Mouse (Mus musculus) bone marrow macrophage, adult 2 months (primary cell): ENCODE results near the gene Chrne. TPM values are rescaled to one million over a fixed set of nuclear protein-coding genes. Genes with fewer than 3 reads are reported as not detected.

ENCODE experiments used
- H3K27ac ChIP-seq: 2 replicates; pipeline ENCODE4 v1.5.1; 2012; ENCODE audit warnings: low read depth, low read length; ENCODE audit not compliant: insufficient read depth
- H3K4me1 ChIP-seq: 2 replicates; pipeline ENCODE4 v1.6.1; 2012; ENCODE audit warnings: low read length; ENCODE audit not compliant: control insufficient read depth, insufficient read depth
- H3K4me3 ChIP-seq: 2 replicates; pipeline ENCODE4 v1.5.1; 2012; ENCODE audit warnings: mild to moderate bottlenecking, low read length, moderate library complexity; ENCODE audit not compliant: insufficient read depth
- CTCF ChIP-seq: IDR thresholded peaks from 2 replicates; pipeline ENCODE4 v1.5.1; 2012; ENCODE audit warnings: low read depth, mild to moderate bottlenecking, low read length, moderate library complexity
- POLR2A ChIP-seq: IDR thresholded peaks from 2 replicates; pipeline ENCODE4 v1.6.1; 2012; ENCODE audit warnings: mild to moderate bottlenecking, low read depth, low read length, borderline replicate concordance
- polyA plus RNA-seq: library from polyadenylated mRNA; stranded (reverse); fragments of >200 nt; gene quantifications from 2 replicates; pipeline ENCODE4 v1.2.4, GENCODE M21; 2012; ENCODE audit not compliant: missing spikeins, insufficient read depth, insufficient read length

The Chrne gene
- polyA plus RNA-seq, 1 experiment, result not detected

GRCm38 (mm10) chr11:70652884-70653344 is 33.9 kb upstream of the Chrne start:
- Histone ChIP-seq H3K4me3 (peak overlapping the region; percentile 100), H3K4me1 (peaks cover 34% of the 10 kb centered on the region), H3K27ac (peak overlapping the region; percentile 99)
- TF ChIP-seq CTCF (no peak), POLR2A (no peak)

DNA sequence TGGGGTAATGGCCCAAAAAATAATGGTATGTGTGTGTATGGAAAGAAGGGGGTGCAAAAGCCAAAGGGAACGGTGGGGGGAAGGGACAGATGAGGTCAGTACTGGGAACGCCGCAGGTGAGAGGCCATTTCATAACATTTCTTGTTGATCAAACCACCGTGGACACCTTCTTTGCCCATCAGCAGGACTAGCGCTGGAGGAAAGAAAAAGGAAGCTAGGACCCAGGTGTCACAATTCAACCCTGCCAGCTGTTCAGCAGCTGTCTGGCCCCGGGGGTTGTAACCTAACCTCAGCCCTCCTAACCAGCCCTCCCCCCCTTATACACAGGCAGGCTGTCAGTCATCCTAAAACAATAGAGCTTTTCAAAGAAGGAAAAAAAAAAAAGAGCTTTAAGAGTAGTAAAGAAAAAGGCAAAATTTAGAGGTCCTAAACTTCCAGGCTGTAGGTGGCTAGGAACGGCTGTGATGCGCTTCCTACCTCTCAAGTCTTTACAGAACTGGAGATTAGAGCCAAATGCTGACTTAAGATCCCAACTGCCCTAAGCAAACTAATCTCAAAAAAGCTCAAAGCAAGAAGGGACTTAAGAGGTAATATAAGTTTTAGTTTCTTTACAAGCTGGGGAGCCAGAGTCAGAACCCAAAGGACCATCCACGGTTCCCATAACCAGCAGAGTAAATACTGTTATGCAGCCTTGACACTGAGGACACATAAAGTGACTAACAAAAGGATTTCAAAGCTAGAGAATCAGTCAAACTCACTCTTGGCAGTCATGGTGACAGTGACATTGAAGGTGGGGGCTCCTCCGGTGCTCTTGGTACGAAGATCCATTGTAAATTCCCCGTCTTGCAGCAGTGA is 33.2 kb upstream of the Chrne start:
- peaks cover 27% of the 10 kb centered on the region for H3K4me1 ChIP-seq
- TF ChIP-seq POLR2A (no peak), CTCF (no peak)
- H3K27ac ChIP-seq, result peak overlapping the region; percentile 99
- peak overlapping the region; percentile 100 for H3K4me3 ChIP-seq

- H3K27ac ChIP-seq, result peak overlapping the region; percentile 99
- TF ChIP-seq POLR2A, result no peak
- no peak for TF ChIP-seq CTCF
- H3K4me3 ChIP-seq, result peak overlapping the region; percentile 100
- peaks cover 20% of the 10 kb centered on the region for H3K4me1 ChIP-seq
These were observed 32.4 kb upstream of the Chrne start for GRCm38 (mm10) chr11:70651391-70651790.

GRCm38 (mm10) chr11:70650322-70651175 is 31.5 kb upstream of the Chrne start:
- Histone ChIP-seq H3K27ac (peak overlapping the region; percentile 30), H3K4me3 (peak overlapping the region; percentile 31), H3K4me1 (peaks cover 24% of the 10 kb centered on the region)
- TF ChIP-seq POLR2A (no peak), CTCF (no peak)

GRCm38 (mm10) chr11:70649185-70649734 is 30.2 kb upstream of the Chrne start:
- no peak for TF ChIP-seq POLR2A
- TF ChIP-seq CTCF, result no peak
- no peak overlapping the region for H3K27ac ChIP-seq
- H3K4me1 ChIP-seq, result peaks cover 28% of the 10 kb centered on the region
- peak overlapping the region; percentile 92 for H3K4me3 ChIP-seq

GRCm38 (mm10) chr11:70648512-70648911 is 29.5 kb upstream of the Chrne start:
- Histone ChIP-seq H3K27ac (peak overlapping the region; percentile 97; the same call in 1 of the 2 replicates), H3K4me3 (peak overlapping the region; percentile 92), H3K4me1 (peaks cover 28% of the 10 kb centered on the region)
- TF ChIP-seq POLR2A, result no peak
- TF ChIP-seq CTCF, result no peak

DNA sequence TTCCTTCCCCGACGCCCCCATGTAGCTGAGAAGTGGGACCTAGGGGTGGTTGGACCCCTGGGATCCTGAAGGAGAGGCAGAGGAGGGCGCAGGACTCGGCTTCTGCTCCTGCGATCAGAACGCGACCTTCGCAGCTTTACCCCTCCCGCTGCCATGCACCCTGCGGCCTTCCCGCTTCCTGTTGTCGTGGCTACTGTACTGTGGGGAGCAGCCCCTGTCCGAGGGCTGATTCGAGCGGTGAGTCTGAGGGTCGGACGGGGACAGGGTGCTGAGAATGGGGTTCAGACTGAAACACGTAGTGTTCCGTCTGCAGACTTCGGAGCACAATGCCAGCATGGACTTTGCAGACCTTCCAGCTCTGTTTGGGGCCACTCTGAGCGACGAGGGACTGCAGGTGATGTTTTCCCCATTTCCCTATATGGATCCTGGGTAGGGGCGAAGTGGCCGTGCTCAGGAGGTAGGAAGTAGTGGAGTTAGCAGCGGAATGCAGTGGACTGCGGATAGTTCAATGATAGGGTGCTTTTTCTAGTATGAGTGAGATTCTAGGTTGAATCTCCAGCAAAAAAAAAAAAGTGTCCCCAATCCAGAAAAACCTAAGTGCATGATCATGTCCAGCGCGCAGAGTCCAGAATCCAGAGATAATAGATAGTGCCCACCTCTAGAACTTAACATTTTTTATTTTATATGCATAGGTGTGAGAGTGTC is 28.9 kb upstream of the Chrne start:
- peaks cover 28% of the 10 kb centered on the region for H3K4me1 ChIP-seq
- TF ChIP-seq CTCF (no peak), POLR2A (no peak)

GRCm38 (mm10) chr11:70646691-70647650 is 28.0 kb upstream of the Chrne start, which contains the start of the genes Rnf167 and Slc25a11:
TSS of gene Rnf167 (plus strand) at chr11:70647235.
TSS of gene Slc25a11 (minus strand) at chr11:70647479.
- peak within 1 kb of the TSS; percentile 97 for H3K27ac ChIP-seq
- peak within 1 kb of the TSS; percentile 92 for H3K4me3 ChIP-seq
- 0 out of 2 replicates have a peak, but pooled peaks have one; percentile 40 for TF ChIP-seq POLR2A
- TF ChIP-seq CTCF, result no peak
- H3K4me1 ChIP-seq, result peaks cover 28% of the 10 kb centered on the region

More for the DNA sequence above, 28.9 kb upstream of the Chrne start:
- peak overlapping the region; percentile 97 for H3K27ac ChIP-seq
- H3K4me3 ChIP-seq, result peak overlapping the region; percentile 92
